In genomic region chr13:116087541-116088308, GRCm38 (mm10) we compare ENCODE assay signal across 16 mouse cellular contexts.
DNase-seq lines count a peak whose midpoint lies in the region; ATAC-seq and TF ChIP-seq lines count a peak whose summit lies in the region.
"Had no signal": no experiment of that assay in that cellular context is flagged by ENCODE, and none has a peak within 500 bp of the region (broad histone marks: within the 10 kb centered on the region; RNA-seq: fewer than 3 reads in every experiment).

No protein-coding gene starts in this region.

- H3K27me3 ChIP-seq in forebrain, embryonic 13.5 days = peaks cover 5% of the 10 kb centered on the region; the same call in 1 of the 2 replicates
- H3K27me3 ChIP-seq in forebrain, postnatal 0 days (ENCODE audit: insufficient read depth, low read length) = no peaks in the 10 kb centered on the region
- no peaks in the 10 kb centered on the region for H3K27me3 ChIP-seq in midbrain, embryonic 13.5 days
- no peaks in the 10 kb centered on the region for H3K27me3 ChIP-seq in neural tube, embryonic 15.5 days (replicated peaks)
- H3K27me3 ChIP-seq: limb, embryonic 13.5 days; stomach, embryonic 15.5 days had no signal

- no peak overlapping the region for H3K27ac ChIP-seq in forebrain, embryonic 13.5 days
- H3K27ac ChIP-seq in forebrain, postnatal 0 days (ENCODE audit: low read depth, low read length) = no peak overlapping the region
- H3K27ac ChIP-seq in midbrain, embryonic 13.5 days = no peak overlapping the region
- no peak overlapping the region for H3K27ac ChIP-seq in neural tube, embryonic 15.5 days (replicated peaks)
- H3K27ac ChIP-seq: limb, embryonic 13.5 days; liver, embryonic 14.5 days; stomach, embryonic 15.5 days had no signal

- no peak overlapping the region for H3K4me3 ChIP-seq in forebrain, embryonic 13.5 days
- no peak overlapping the region for H3K4me3 ChIP-seq in forebrain, postnatal 0 days (ENCODE audit: low read depth, low read length)
- no peak overlapping the region for H3K4me3 ChIP-seq in midbrain, embryonic 13.5 days (replicated peaks)
- H3K4me3 ChIP-seq in neural tube, embryonic 15.5 days (replicated peaks) = no peak overlapping the region
- H3K4me3 ChIP-seq: limb, embryonic 13.5 days; stomach, embryonic 15.5 days had no signal

- no peaks in the 10 kb centered on the region for H3K36me3 ChIP-seq in forebrain, embryonic 13.5 days (ENCODE audit: poor library complexity, severe bottlenecking)
- no peaks in the 10 kb centered on the region for H3K36me3 ChIP-seq in forebrain, postnatal 0 days (ENCODE audit: insufficient read depth)
- no peaks in the 10 kb centered on the region for H3K36me3 ChIP-seq in midbrain, embryonic 13.5 days
- no peaks in the 10 kb centered on the region for H3K36me3 ChIP-seq in neural tube, embryonic 15.5 days
- H3K36me3 ChIP-seq: limb, embryonic 13.5 days; stomach, embryonic 15.5 days had no signal

- H3K4me1 ChIP-seq in forebrain, embryonic 13.5 days = peaks cover 10% of the 10 kb centered on the region; the same call in 1 of the 2 replicates
- H3K4me1 ChIP-seq in forebrain, postnatal 0 days (ENCODE audit: insufficient read depth) = no peaks in the 10 kb centered on the region
- H3K4me1 ChIP-seq in midbrain, embryonic 13.5 days (replicated peaks) = no peaks in the 10 kb centered on the region
- no peaks in the 10 kb centered on the region for H3K4me1 ChIP-seq in neural tube, embryonic 15.5 days
- H3K4me1 ChIP-seq: limb, embryonic 13.5 days; stomach, embryonic 15.5 days had no signal

- WGBS in forebrain, embryonic 13.5 days = 21% methylated on average over 4 of the region's 4 CpGs
- 19% methylated on average over 4 of the region's 4 CpGs for WGBS in forebrain, postnatal 0 days
- 51% methylated on average over 4 of the region's 4 CpGs for WGBS in midbrain, embryonic 13.5 days
- WGBS in neural tube, embryonic 15.5 days = 37% methylated on average over 4 of the region's 4 CpGs

- no peak for TF ChIP-seq CTCF in forebrain, postnatal 0 days (IDR thresholded peaks at IDR 0.05; ENCODE audit: low read depth)

- H3K4me2 ChIP-seq in forebrain, embryonic 13.5 days = no peak overlapping the region
- H3K4me2 ChIP-seq in forebrain, postnatal 0 days (ENCODE audit: low read depth) = no peak overlapping the region
- H3K4me2 ChIP-seq in midbrain, embryonic 13.5 days (replicated peaks) = no peak overlapping the region
- no peak overlapping the region for H3K4me2 ChIP-seq in neural tube, embryonic 15.5 days
- H3K4me2 ChIP-seq: limb, embryonic 13.5 days; stomach, embryonic 15.5 days had no signal

- DNase-seq in forebrain, postnatal 0 days = peak; percentile 15
- no peak for DNase-seq in layer of hippocampus, adult 11-12 months (ENCODE audit: low spot score)
- DNase-seq in cerebellum, postnatal 14 days = no peak
- DNase-seq in adrenal gland, adult 2 months = no peak
- DNase-seq: cerebellum, adult 11 months; cerebellum, postnatal 25 days; gastrocnemius, postnatal 10 days; kidney, adult 2 months; kidney, postnatal 4 days; spleen, adult 18-20 months had no signal

- H3K9me3 ChIP-seq in forebrain, embryonic 13.5 days (replicated peaks) = no peaks in the 10 kb centered on the region
- no peaks in the 10 kb centered on the region for H3K9me3 ChIP-seq in forebrain, postnatal 0 days (ENCODE audit: low read length)
- H3K9me3 ChIP-seq in midbrain, embryonic 13.5 days = no peaks in the 10 kb centered on the region
- no peaks in the 10 kb centered on the region for H3K9me3 ChIP-seq in neural tube, embryonic 15.5 days (replicated peaks)
- H3K9me3 ChIP-seq: limb, embryonic 13.5 days; stomach, embryonic 15.5 days had no signal

- ATAC-seq in forebrain, embryonic 13.5 days = peak; percentile 97
- ATAC-seq in forebrain, postnatal 0 days = peak; percentile 77
- ATAC-seq in midbrain, embryonic 13.5 days = peak; percentile 91
- ATAC-seq in neural tube, embryonic 15.5 days (ENCODE audit: low FRiP score) = peak; percentile 57

- no peak overlapping the region for H3K9ac ChIP-seq in forebrain, embryonic 13.5 days
- no peak overlapping the region for H3K9ac ChIP-seq in forebrain, postnatal 0 days
- no peak overlapping the region for H3K9ac ChIP-seq in midbrain, embryonic 13.5 days (replicated peaks)
- no peak overlapping the region for H3K9ac ChIP-seq in neural tube, embryonic 15.5 days (replicated peaks)
- H3K9ac ChIP-seq: limb, embryonic 13.5 days; liver, embryonic 14.5 days; stomach, embryonic 15.5 days had no signal
